Mouse (Mus musculus) T-cell, adult 66 days (primary cell): ENCODE measurements around the gene Cbfa2t3. TPM values are rescaled to one million over a fixed set of nuclear protein-coding genes. Genes with fewer than 3 reads are reported as not detected.

Source experiments
- total RNA-seq, 2 experiments: library from RNA; stranded (reverse); gene quantifications; 3 replicates in 1 of 2; 4 replicates in 1 of 2; pipeline ENCODE4 v1.2.4; 2023

The Cbfa2t3 gene
- total RNA-seq: 1 to 10 TPM; 2.8 to 4.6 TPM

DNA sequence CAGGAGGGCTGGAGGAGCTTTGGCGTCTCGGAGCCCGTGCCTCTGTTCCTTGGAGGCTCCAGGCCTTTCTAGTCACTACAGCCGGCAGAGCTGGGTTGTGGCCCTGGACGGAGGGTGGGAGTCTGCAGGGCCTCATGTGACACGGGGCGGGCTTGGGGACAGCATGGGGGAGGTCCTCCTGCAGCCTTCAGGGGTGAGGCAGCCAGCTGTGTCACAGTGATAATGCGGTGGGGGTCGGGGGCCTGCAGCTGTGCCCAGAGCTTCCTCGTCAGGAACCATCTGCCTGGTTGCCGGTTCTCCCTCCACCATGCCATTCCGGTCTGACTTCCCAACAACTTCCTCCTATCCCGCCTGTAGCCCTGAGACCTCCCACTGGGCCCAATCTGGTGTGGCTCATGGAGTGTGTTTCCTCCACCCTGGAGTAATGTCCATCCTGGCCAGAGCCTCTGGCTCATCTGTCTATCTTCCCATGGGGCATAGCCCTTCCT is at the start of gene Cbfa2t3:
TSS of gene Cbfa2t3 (minus strand) at position 105 of the 488 bp plus-strand sequence.

DNA sequence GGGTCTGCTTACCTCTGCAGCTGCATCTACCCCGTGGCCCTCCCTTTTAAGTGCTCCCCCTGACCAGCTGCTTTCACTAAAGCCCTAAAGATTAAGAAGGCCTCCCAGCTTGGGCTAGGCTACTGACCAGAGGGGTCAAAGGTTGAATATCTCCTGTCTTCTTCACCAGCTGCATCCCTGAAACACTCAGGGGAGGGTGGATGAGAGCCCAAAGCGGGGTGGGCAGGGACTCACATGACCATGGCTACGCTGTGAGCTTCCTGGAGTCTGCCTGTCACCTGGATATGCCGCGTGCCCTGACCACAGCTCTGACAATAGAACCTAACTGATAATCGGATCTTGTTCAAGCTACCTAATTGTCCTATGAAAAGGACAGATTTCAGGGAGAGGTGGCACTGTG is 76.2 kb downstream of the Cbfa2t3 start, which contains the start of gene Pabpn1l:
TSS of gene Pabpn1l (minus strand) at position 13 of the 400 bp plus-strand sequence.

DNA sequence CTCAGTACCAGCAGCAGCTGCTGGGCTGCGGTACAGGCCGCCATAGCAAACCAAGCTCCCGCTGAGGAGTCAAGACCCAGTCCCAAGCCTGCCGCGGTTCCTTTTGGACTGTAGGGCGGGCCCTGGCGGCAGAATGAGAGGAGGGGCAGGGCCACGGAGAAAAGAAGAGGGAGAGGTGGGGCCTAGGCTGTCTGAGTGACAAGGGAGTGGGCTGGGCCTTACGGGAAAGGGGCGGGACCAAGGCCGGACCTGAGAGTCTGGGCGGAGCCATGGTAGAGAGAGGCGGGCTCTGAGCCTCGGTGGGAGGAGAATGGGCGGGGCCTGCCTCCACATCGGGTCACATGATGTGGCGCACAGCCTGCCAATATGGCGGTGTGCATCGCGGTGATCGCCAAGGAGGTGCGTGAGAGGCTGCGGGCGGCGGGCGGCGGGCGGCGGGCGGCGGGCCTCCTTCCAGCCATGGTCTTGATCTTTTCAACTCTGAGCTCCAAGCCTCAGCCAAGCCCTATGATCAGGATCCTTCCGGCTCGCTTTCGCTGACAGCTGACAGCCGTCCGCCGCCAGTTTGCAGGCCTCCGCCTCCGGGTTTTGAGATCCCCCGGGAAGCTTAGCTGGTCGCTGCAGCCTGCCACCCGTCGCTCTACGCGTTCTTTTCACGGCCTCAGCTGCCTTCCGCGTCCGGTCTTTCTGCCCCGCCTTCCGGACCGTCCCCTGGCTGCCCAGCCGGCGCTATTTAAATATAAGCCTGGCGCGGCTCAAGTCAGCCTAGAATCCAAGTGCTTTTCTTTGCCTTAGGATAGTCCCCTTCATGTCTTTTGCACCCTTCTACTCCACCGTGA is 87.4 kb downstream of the Cbfa2t3 start, which contains the start of the genes Galns and Trappc2l:
TSS of gene Galns (minus strand) at position 169 of the 839 bp plus-strand sequence.
TSS of gene Trappc2l (plus strand) at position 346 of the 839 bp plus-strand sequence.

DNA sequence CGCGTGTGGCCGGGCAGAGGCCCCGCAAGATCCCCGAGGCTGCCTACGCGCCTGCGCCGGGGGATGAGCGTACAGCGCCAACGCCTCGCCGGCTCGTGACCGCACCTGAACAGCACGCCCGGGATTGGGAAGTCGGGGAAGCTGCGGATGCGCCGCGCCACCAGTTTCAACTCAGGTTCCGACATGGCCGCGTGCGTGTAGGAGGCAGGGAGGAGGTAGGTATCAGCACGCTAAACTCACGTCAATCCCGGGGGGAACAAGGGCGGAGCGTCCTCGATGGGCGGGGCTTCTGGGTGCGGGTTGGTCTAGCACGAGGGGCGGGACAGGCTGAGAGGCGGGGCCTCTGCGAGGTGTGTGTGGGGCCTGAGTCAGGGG is 122.3 kb downstream of the Cbfa2t3 start, which contains the start of gene Aprt:
TSS of gene Aprt (minus strand) at position 262 of the 375 bp plus-strand sequence.

Other genes with a start within 250 kb of the Cbfa2t3 start
- 1 to 10 TPM; 6.2 to 6.9 TPM for gene Snai3, start 238.4 kb downstream of the Cbfa2t3 start, total RNA-seq
- 10 to 100 TPM; 91.9 to 98.7 TPM for gene Rnf166, start 223.0 kb downstream of the Cbfa2t3 start, total RNA-seq
- 10 to 100 TPM; 58.5 to 59.7 TPM for gene Ctu2, start 223.0 kb downstream of the Cbfa2t3 start, total RNA-seq
- gene Piezo1, start 147.8 kb downstream of the Cbfa2t3 start, total RNA-seq: 10 to 100 TPM; 51.0 TPM
- gene Cdt1, start 131.1 kb downstream of the Cbfa2t3 start, total RNA-seq: 10 to 100 TPM; 72.0 to 78.6 TPM
- 10 to 100 TPM; 78.5 to 82.2 TPM for gene Aprt, start 122.2 kb downstream of the Cbfa2t3 start, total RNA-seq
- 10 to 100 TPM; 10.7 to 11.5 TPM for gene Galns, start 87.6 kb downstream of the Cbfa2t3 start, total RNA-seq
- gene Trappc2l, start 87.5 kb downstream of the Cbfa2t3 start, total RNA-seq: 10 to 100 TPM; 39.9 to 44.3 TPM
- gene Pabpn1l, start 76.4 kb downstream of the Cbfa2t3 start, total RNA-seq: not detected
- 10 to 100 TPM; 11.2 to 11.9 TPM for gene Acsf3, start 76.4 kb upstream of the Cbfa2t3 start, total RNA-seq
- gene Cdh15, start 148.9 kb upstream of the Cbfa2t3 start, total RNA-seq: under 1 TPM in 1 of 2 experiments, not detected in 1; 0.20 TPM